Mouse (Mus musculus): Measurements from ENCODE around the gene Ntpcr. TPM values are rescaled to one million over a fixed set of nuclear protein-coding genes. Genes with fewer than 3 reads are reported as not detected.

Gene Ntpcr
- polyA plus RNA-seq (2012; fragmentation: generic; extraction: Trizol): 10 to 100 TPM in 1 of 2 experiments, 1 to 10 TPM in 1; 5.7 to 19.6 TPM

GRCm38 (mm10) chr8:125729746-125730145 is at the start of gene Ntpcr:
TSS of gene Ntpcr (plus strand) at chr8:125729963.

Other genes with a start within 250 kb of the Ntpcr start
- 1 to 10 TPM in 1 of 2 experiments, under 1 TPM in 1; 0.66 to 6.6 TPM for gene Sipa1l2, start 160.2 kb upstream of the Ntpcr start, polyA plus RNA-seq (2012; fragmentation: generic; extraction: Trizol)
- gene Map10, start 60.1 kb upstream of the Ntpcr start, polyA plus RNA-seq (2012; fragmentation: generic; extraction: Trizol): not detected
- gene Pcnx2, start 168.4 kb downstream of the Ntpcr start, polyA plus RNA-seq (2012; fragmentation: generic; extraction: Trizol): not detected
- not detected for gene Map3k21, start 180.5 kb downstream of the Ntpcr start, polyA plus RNA-seq (2012; fragmentation: generic; extraction: Trizol)

Measured in C3H10T1/2 (cell line).